Mouse (Mus musculus) brain, embryonic 14.5 days (tissue): ENCODE results near the gene Bax.
"Not testable (repeated sequence)": the region's sequence is repeated elsewhere in the genome, so short reads cannot be mapped to it uniquely, and the experiment has no call there.

Experiments used
- CTCF ChIP-seq: fragments of 200-500 bp; IDR thresholded peaks from 2 replicates; pipeline ENCODE4 v1.5.1; 2012; ENCODE audit warnings: inconsistent platforms, mild to moderate bottlenecking, moderate library complexity, borderline replicate concordance; ENCODE audit not compliant: insufficient read depth, insufficient read length; ENCODE audit errors: extremely low read depth
- POLR2A ChIP-seq: fragments of 200-500 bp; IDR thresholded peaks from 2 replicates; pipeline ENCODE4 v1.6.1; 2012; ENCODE audit warnings: mild to moderate bottlenecking, inconsistent platforms, borderline replicate concordance; ENCODE audit not compliant: poor library complexity, insufficient read depth, insufficient read length, severe bottlenecking; ENCODE audit errors: extremely low read depth

GRCm38 (mm10) chr7:45459564-45460140 lies 7.0 kb downstream of the Bax start, which contains the start of gene Ftl1:
- peak; percentile 75; the same call in 1 of the 2 replicates for TF ChIP-seq POLR2A
- TF ChIP-seq CTCF = not testable (repeated sequence)
